Mouse (Mus musculus) kidney, embryonic 14.5 days (tissue): ENCODE results near the gene Foxg1. TPM values are rescaled to one million over a fixed set of nuclear protein-coding genes. Genes with fewer than 3 reads are reported as not detected.

Experiments used
- ATAC-seq: fragments of 200-750 bp; cut with Nextera tagmentation; 2 replicates; pipeline ENCODE4 v1.8.0; 2017; ENCODE audit warnings: moderate number of reproducible peaks, mild to moderate bottlenecking, moderate TSS enrichment, moderate library complexity; ENCODE audit not compliant: low FRiP score, low TSS enrichment
- H3K27ac ChIP-seq: fragments of 300-500 bp; sonication (generic); 2 replicates; pipeline ENCODE4 v1.5.1; 2014; ENCODE audit warnings: low read depth, mild to moderate bottlenecking, low read length, moderate library complexity, mixed read lengths
- H3K27me3 ChIP-seq: fragments of 300-500 bp; sonication (generic); 2 replicates; pipeline ENCODE4 v1.6.1; 2014; ENCODE audit warnings: mild to moderate bottlenecking, low read length; ENCODE audit not compliant: control insufficient read depth, insufficient read depth
- H3K36me3 ChIP-seq: fragments of 300-500 bp; sonication (generic); 2 replicates; pipeline ENCODE4 v1.6.1; 2014; ENCODE audit warnings: low read length, mixed read lengths; ENCODE audit not compliant: control insufficient read depth, insufficient read depth
- H3K4me1 ChIP-seq: fragments of 300-500 bp; sonication (generic); 2 replicates; pipeline ENCODE4 v1.6.1; 2014; ENCODE audit warnings: low read length, mixed read lengths; ENCODE audit not compliant: control insufficient read depth, insufficient read depth
- H3K4me2 ChIP-seq: fragments of 300-500 bp; sonication (generic); replicated peaks from 2 replicates; pipeline ENCODE4 v1.6.1; 2014; ENCODE audit warnings: low read depth, mild to moderate bottlenecking, low read length
- H3K4me3 ChIP-seq: fragments of 300-500 bp; sonication (generic); 2 replicates; pipeline ENCODE4 v1.5.1; 2014; ENCODE audit warnings: mild to moderate bottlenecking, low read length
- H3K9ac ChIP-seq: fragments of 300-500 bp; sonication (generic); 2 replicates; pipeline ENCODE4 v1.6.1; 2014; ENCODE audit warnings: low read depth, mild to moderate bottlenecking, low read length, moderate library complexity
- H3K9me3 ChIP-seq: fragments of 300-500 bp; sonication (generic); 2 replicates; pipeline ENCODE4 v1.6.1; 2016; ENCODE audit warnings: low read length; ENCODE audit not compliant: control insufficient read depth
- WGBS: fragments of 180-500 bp; shearing (Covaris S2); extraction: QIAGEN DNeasy Blood & Tissue Kit; methylation state at CpG from one replicate; pipeline ENCODE4 v1.1.7; 2014; 5-methylcytosine and 5-hydroxymethylcytosine counted together
- polyA plus RNA-seq: library from polyadenylated mRNA; unstranded; fragments of >200 nt; fragmentation: Nextera tagmentation; extraction: Ambion mirVana; gene quantifications from 2 replicates; pipeline ENCODE4 v1.2.1, GENCODE M21; 2014

Gene Foxg1
- polyA plus RNA-seq, 1 experiment from 2014 or later, result not detected

- WGBS, result under 1% methylated on average over 55 of the region's 66 CpGs
- ATAC-seq, result no peak
- peak overlapping the region; percentile 31 for H3K4me3 ChIP-seq
Measured at GRCm38 (mm10) chr12:49384295-49384875, 1.9 kb downstream of the Foxg1 start.

GRCm38 (mm10) chr12:49384876-49385630, 2.6 kb downstream of the Foxg1 start, which contains the start of gene Gm43517:
TSS of gene Gm43517 (plus strand) at chr12:49385174.
- Histone ChIP-seq H3K27ac (no peak within 1 kb of the TSS), H3K27me3 (peaks cover 81% of the 10 kb centered on the region), H3K4me1 (peaks cover 6% of the 10 kb centered on the region; the same call in 1 of the 2 replicates), H3K36me3 (no peaks in the 10 kb centered on the region), H3K4me2 (peak within 1 kb of the TSS; percentile 44), H3K9me3 (no peaks in the 10 kb centered on the region), H3K4me3 (peak within 1 kb of the TSS; percentile 31), H3K9ac (no peak within 1 kb of the TSS)
- WGBS, result 1% methylated on average over 75 of the region's 75 CpGs
- peak; percentile 57; the same call in 1 of the 2 replicates for ATAC-seq

More at GRCm38 (mm10) chr12:49384295-49384875, 1.9 kb downstream of the Foxg1 start:
- Histone ChIP-seq H3K9ac (no peak overlapping the region), H3K4me1 (peaks cover 6% of the 10 kb centered on the region; the same call in 1 of the 2 replicates), H3K4me2 (peak overlapping the region; percentile 44), H3K36me3 (no peaks in the 10 kb centered on the region), H3K27ac (no peak overlapping the region), H3K27me3 (peaks cover 82% of the 10 kb centered on the region), H3K9me3 (no peaks in the 10 kb centered on the region)

GRCm38 (mm10) chr12:49385631-49385990, 3.2 kb downstream of the Foxg1 start:
- H3K27ac ChIP-seq, result no peak overlapping the region
- WGBS, result under 1% methylated on average over 23 of the region's 23 CpGs
- peaks cover 6% of the 10 kb centered on the region; the same call in 1 of the 2 replicates for H3K4me1 ChIP-seq
- H3K36me3 ChIP-seq, result no peaks in the 10 kb centered on the region
- peaks cover 81% of the 10 kb centered on the region for H3K27me3 ChIP-seq
- 0 out of 2 replicates have a peak overlapping the region, but pooled peaks have one; percentile 31 for H3K4me3 ChIP-seq
- H3K4me2 ChIP-seq, result no peak overlapping the region
- H3K9me3 ChIP-seq, result no peaks in the 10 kb centered on the region
- H3K9ac ChIP-seq, result no peak overlapping the region
- ATAC-seq, result no peak

- Histone ChIP-seq H3K27me3 (peaks cover 82% of the 10 kb centered on the region), H3K9me3 (no peaks in the 10 kb centered on the region), H3K4me2 (no peak overlapping the region), H3K4me3 (no peak overlapping the region), H3K27ac (no peak overlapping the region), H3K36me3 (no peaks in the 10 kb centered on the region), H3K9ac (no peak overlapping the region), H3K4me1 (peaks cover 6% of the 10 kb centered on the region; the same call in 1 of the 2 replicates)
- WGBS, result 13% methylated on average over 10 of the region's 10 CpGs
- no peak for ATAC-seq
Measured at GRCm38 (mm10) chr12:49386081-49386805, 3.8 kb downstream of the Foxg1 start.

GRCm38 (mm10) chr12:49387856-49388598, 5.6 kb downstream of the Foxg1 start:
- ATAC-seq, result no peak
- H3K4me2 ChIP-seq, result no peak overlapping the region
- H3K9ac ChIP-seq, result no peak overlapping the region
- no peaks in the 10 kb centered on the region for H3K36me3 ChIP-seq
- H3K27ac ChIP-seq, result no peak overlapping the region
- no peaks in the 10 kb centered on the region for H3K9me3 ChIP-seq
- peaks cover 6% of the 10 kb centered on the region; the same call in 1 of the 2 replicates for H3K4me1 ChIP-seq
- H3K4me3 ChIP-seq, result no peak overlapping the region
- peaks cover 82% of the 10 kb centered on the region for H3K27me3 ChIP-seq
- 11% methylated on average over 2 of the region's 2 CpGs for WGBS

- no peaks in the 10 kb centered on the region for H3K4me1 ChIP-seq
- H3K27me3 ChIP-seq, result peaks cover 78% of the 10 kb centered on the region
- no peak for ATAC-seq
- no peaks in the 10 kb centered on the region for H3K36me3 ChIP-seq
- no peak overlapping the region for H3K27ac ChIP-seq
- no peak overlapping the region for H3K9ac ChIP-seq
- H3K4me2 ChIP-seq, result no peak overlapping the region
- H3K4me3 ChIP-seq, result no peak overlapping the region
- WGBS, result 3% methylated on average over 5 of the region's 5 CpGs
- no peaks in the 10 kb centered on the region for H3K9me3 ChIP-seq
Measured at GRCm38 (mm10) chr12:49389666-49390065, 7.2 kb downstream of the Foxg1 start.

- WGBS, result 1% methylated on average over 13 of the region's 13 CpGs
- no peaks in the 10 kb centered on the region for H3K36me3 ChIP-seq
- H3K4me1 ChIP-seq, result no peaks in the 10 kb centered on the region
- no peak overlapping the region for H3K9ac ChIP-seq
- H3K27ac ChIP-seq, result no peak overlapping the region
- no peak for ATAC-seq
- peaks cover 78% of the 10 kb centered on the region for H3K27me3 ChIP-seq
- H3K4me2 ChIP-seq, result no peak overlapping the region
- H3K4me3 ChIP-seq, result no peak overlapping the region
- no peaks in the 10 kb centered on the region for H3K9me3 ChIP-seq
Measured at GRCm38 (mm10) chr12:49390257-49390656, 7.8 kb downstream of the Foxg1 start.

- H3K9ac ChIP-seq, result no peak overlapping the region
- peak overlapping the region; percentile 22 for H3K4me2 ChIP-seq
- H3K36me3 ChIP-seq, result no peaks in the 10 kb centered on the region
- H3K27me3 ChIP-seq, result peaks cover 76% of the 10 kb centered on the region
- no peak overlapping the region for H3K27ac ChIP-seq
- H3K9me3 ChIP-seq, result no peaks in the 10 kb centered on the region
- peak overlapping the region; percentile 16 for H3K4me3 ChIP-seq
- ATAC-seq, result no peak
- 1% methylated on average over 9 of the region's 9 CpGs for WGBS
- no peaks in the 10 kb centered on the region for H3K4me1 ChIP-seq
Measured at GRCm38 (mm10) chr12:49390926-49391304, 8.5 kb downstream of the Foxg1 start.
